Mouse (Mus musculus) frontal cortex, postnatal 10 days (tissue): Measurements from ENCODE around the gene Sla2.
"Not testable (repeated sequence)": the region's sequence is repeated elsewhere in the genome, so short reads cannot be mapped to it uniquely, and the experiment has no call there.

ENCODE experiments used
- DNase-seq, 2 experiments: peaks; one replicate each; pipeline ENCODE4 v3.0.0; 2022; ENCODE audit warnings: low spot score in 2 of 2, mixed read lengths in 1 of 2

The Sla2 gene

GRCm38 (mm10) chr2:156887017-156887416, at the start of gene Sla2:
Gene Sla2 (minus strand): TSS chr2:156887192.
- DNase-seq, result no peak

- DNase-seq, result no peak
Observed at GRCm38 (mm10) chr2:156935005-156935404, 48.0 kb upstream of the Sla2 start.

GRCm38 (mm10) chr2:156933426-156933825, 46.4 kb upstream of the Sla2 start:
- DNase-seq, result no peak

- DNase-seq, result no peak
Observed at GRCm38 (mm10) chr2:156931421-156931820, 44.4 kb upstream of the Sla2 start.

- no peak for DNase-seq
Observed at GRCm38 (mm10) chr2:156930549-156930948, 43.6 kb upstream of the Sla2 start.

GRCm38 (mm10) chr2:156929519-156930120, 42.6 kb upstream of the Sla2 start:
- DNase-seq, result no peak

- no peak for DNase-seq
Observed at GRCm38 (mm10) chr2:156928606-156929005, 41.6 kb upstream of the Sla2 start.

- no peak for DNase-seq
Observed at GRCm38 (mm10) chr2:156927663-156928062, 40.7 kb upstream of the Sla2 start.

- not testable (repeated sequence) for DNase-seq
Observed at GRCm38 (mm10) chr2:156925611-156926010, 38.6 kb upstream of the Sla2 start.

- DNase-seq, result not testable (repeated sequence)
Observed at GRCm38 (mm10) chr2:156925075-156925474, 38.1 kb upstream of the Sla2 start.

GRCm38 (mm10) chr2:156924210-156924898, 37.4 kb upstream of the Sla2 start:
- no peak for DNase-seq

- DNase-seq, result no peak
Observed at GRCm38 (mm10) chr2:156923057-156923456, 36.1 kb upstream of the Sla2 start.

- no peak for DNase-seq
Observed at GRCm38 (mm10) chr2:156919796-156920195, 32.8 kb upstream of the Sla2 start.

GRCm38 (mm10) chr2:156919191-156919590, 32.2 kb upstream of the Sla2 start:
- not testable (repeated sequence) for DNase-seq

GRCm38 (mm10) chr2:156918562-156918961, 31.6 kb upstream of the Sla2 start:
- DNase-seq, result no peak

- DNase-seq, result no peak
Observed at GRCm38 (mm10) chr2:156916419-156917125, 29.6 kb upstream of the Sla2 start.

- DNase-seq, result no peak
Observed at GRCm38 (mm10) chr2:156915559-156915958, 28.6 kb upstream of the Sla2 start.

- DNase-seq, result no peak
Observed at GRCm38 (mm10) chr2:156913191-156913590, 26.2 kb upstream of the Sla2 start.

GRCm38 (mm10) chr2:156905931-156906330, 18.9 kb upstream of the Sla2 start:
- not testable (repeated sequence) for DNase-seq

GRCm38 (mm10) chr2:156904976-156905717, 18.2 kb upstream of the Sla2 start:
- DNase-seq, result peak; percentile 55 to 70

GRCm38 (mm10) chr2:156903367-156903766, 16.4 kb upstream of the Sla2 start:
- DNase-seq, result no peak

- DNase-seq, result not testable (repeated sequence)
Observed at GRCm38 (mm10) chr2:156902411-156902810, 15.4 kb upstream of the Sla2 start.
